Mouse (Mus musculus): ENCODE measurements at regions not wholly inside any gene's neighbourhood (a gene's known extent, or its start where the extent isn't known, plus 50 kb on each side); places are given as distances from the start of the nearest gene placed in this dataset.

DNA sequence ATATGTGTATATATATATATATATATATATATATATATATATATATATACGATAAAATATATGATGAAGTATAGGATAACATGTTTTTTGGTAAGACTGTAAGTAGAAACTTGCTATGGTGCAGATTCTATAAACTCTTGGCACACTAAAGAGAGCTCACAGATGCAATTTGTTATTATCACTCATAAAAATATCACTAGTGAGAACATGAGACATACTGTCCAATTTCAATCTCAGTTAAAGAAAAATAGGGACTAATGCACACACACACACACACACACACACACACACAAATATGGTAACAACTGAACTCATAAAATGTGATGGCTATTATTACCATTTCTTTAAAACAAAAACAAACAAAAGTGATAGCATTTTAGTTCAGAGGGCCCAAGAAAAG is 292.0 kb downstream of the Cd47 start:
- in situ Hi-C loops (cut with MboI): no loop called here

DNA sequence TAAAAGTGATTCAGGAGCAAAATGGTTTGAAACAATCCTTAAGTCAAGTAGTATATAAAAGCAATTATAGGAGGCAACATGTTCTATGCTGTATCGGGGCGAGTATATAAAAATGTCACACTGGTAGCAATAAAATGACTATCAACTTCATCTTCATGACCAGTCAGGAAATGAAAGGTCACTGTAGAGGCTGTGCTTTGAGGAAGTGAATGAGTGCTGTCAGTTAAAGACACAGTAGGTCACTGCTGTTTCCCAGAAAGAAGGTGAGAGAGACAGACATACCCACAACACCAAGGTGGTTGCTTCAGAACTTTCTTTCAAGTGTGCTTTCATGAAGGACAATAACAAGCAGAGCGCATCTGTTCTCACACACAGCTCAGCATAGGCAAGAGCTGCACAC is 292.4 kb downstream of the Cd47 start:
- in situ Hi-C loops (cut with MboI): no loop called here

DNA sequence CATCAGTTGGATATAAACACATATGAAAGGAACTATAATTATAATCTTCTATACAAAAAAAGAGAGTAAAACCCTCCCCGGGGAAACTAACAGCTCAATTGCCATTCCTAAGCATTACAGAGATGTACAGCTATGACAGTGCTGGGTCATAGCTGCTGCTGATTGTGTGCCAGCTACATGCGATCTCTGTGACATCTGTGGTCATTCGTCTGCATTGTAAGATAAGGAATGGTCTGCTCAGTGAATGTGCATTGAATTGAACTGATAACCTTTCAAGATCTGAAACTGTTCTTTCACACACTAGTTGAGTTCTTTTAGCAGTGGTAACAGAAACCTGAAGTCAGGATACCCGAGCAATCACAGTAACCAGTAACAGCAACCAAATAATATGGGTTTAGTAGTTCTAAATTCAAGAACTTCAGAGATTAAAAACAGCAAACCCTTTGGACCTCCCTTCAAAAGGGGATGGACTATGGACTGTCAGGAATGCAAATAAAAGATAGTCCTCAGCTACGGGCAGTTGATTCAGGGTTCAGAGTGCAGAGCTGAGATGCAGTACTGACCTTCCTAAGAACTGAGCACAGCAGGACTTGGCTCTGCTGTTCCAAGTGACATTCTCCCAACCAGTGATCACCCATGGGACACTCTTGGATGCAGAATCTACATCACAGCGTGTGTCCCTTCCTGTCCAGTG is 295.7 kb downstream of the Cd47 start:
- in situ Hi-C loops (cut with MboI): no loop called here

DNA sequence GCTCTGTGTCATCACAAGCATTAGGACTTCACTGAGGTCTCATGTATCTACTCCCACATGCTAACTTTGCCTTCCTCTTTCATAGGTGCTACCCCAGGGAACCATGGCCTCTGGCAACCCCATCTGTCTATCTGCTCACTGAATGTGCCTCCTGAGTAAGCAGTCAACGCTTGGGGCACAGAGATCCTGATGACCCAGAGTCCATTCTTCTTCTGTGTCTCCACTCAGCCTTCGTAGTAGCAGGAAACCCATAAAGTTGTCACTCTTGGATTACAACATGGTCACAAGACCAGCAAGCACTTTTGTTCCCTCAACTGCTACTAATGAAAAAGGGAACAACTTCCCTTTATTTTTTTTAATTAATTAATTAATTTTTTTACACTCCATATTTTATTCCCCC is 296.2 kb downstream of the Cd47 start:
- in situ Hi-C loops (cut with MboI): no loop called here

DNA sequence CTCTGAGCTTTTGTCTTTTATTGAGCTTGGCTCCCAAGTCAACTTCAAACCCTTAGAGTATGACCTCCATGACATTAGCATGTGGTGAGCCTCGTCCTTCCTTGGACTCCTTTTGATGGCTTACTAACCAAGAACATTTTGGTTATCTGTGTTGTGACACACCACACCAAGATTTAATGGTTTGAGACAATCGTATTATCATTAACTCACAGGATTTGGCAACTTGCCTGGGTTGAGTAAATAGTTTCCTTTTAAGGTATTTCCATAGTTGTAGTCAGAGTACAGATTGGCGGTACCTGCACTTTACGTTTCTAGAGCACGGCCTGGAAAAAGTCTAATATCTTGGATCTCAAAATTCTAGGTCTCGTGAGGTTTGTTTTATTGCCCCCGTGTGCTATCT is 303.0 kb downstream of the Cd47 start:
- in situ Hi-C loops (cut with MboI): no loop called here

DNA sequence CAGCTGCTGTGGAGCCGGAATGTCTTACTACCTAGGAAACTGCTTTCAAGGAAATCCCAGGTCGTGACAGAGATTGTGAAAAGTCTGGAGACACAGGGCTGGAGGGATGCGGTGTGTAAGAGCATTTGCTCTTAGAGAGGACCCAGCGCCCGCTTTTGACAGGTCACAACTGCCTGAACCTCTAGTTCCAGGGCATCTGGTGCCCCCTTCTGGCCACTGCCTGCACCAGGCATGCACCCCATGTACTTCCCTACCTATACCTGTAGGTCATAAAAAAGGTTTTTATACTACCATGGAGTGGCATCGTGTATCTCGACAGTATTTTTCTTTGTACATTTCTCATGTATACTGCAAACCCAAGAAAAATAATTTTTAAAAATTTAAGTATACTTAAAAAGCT is 314.0 kb downstream of the Bbx start:
- in situ Hi-C loops (cut with MboI): no loop called here

DNA sequence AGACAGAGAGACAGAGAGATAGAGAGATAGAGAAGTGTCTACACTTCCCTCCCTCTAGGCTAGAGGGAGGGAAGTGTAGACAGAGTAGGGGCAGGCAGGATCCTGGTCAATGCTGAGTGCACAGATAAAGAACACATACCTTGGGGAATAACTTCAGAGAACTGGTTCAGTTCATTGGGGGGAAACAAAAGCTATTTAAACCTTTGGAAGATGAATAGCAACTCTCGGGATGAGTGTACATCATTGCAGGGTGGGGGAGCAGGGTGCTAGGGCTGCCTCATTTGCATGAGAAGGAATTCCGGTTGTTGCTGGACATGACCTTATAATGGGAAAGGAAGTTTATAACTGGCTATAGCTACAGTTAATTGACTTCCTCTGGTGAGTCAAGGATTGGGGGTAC is 309.7 kb downstream of the Bbx start:
- in situ Hi-C loops (cut with MboI): no loop called here

DNA sequence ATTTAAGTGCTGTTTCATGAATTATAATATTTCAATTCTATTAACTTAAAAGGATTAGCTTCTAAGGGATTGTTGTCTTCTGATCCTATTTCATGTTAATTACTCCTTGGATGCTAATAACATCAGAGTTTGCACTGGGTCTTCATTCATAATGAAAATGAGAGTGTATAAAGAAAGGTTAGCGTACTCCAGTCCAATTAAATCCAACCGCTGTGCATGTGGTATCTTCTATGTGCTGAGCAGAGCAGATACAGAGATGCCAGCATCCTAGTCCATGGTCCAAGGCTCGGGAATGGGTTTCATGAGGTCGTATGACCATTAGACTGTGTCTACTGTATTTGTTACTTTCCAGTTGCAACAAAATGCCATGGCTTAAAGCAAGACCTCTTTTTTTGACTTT is 307.5 kb downstream of the Bbx start:
- in situ Hi-C loops (cut with MboI): no loop called here

DNA sequence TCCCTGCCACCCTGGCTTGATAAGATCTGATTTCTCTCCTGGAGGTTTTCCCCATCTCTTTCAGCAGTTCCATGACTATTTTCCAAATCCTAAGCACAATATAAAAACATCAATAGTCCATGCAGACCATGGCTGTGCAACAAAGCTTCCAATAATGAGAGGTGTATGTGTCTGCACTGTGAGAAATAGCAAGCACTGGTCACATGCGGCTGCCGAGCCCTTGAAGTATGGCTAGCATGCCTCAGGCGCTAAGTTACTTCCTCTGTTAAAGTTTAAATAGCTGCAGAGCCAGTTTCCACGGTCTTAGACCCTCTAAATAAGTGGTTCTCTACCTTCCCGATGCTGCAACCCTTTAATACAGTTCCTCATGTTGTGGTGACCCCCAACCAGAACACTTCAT is 306.6 kb downstream of the Bbx start:
- in situ Hi-C loops (cut with MboI): no loop called here

DNA sequence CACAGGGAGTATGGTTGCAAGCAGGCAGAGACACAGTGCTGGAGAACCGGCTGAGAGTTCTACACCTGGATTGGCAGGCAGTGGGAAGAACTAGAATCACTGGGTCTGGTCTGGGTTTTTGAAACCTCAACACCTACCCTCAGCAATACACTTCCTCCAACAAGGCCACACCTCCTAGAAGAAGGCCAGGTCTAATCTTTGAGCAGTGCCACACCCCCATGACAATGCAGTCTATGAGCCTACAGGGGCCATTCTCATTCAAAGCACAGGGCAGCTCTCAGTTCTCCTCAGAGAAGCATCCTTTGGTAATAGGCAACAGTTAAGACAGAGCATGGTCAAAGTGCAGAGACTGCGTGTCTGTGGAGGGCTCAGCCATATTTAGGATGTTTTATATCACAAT is 300.8 kb downstream of the Bbx start:
- in situ Hi-C loops (cut with MboI): no loop called here
